In genomic region chr17:83187751-83188565, GRCm38 (mm10) we compare ENCODE assay signal across 9 mouse cellular contexts. TPM values are rescaled to one million over a fixed set of nuclear protein-coding genes. Genes with fewer than 3 reads are reported as not detected.
A peak's percentile ranks its signal among the peaks of the same experiment; 100 is the strongest.
DNase-seq lines count a peak whose midpoint lies in the region; ATAC-seq and TF ChIP-seq lines count a peak whose summit lies in the region.
"Had no signal": no experiment of that assay in that cellular context is flagged by ENCODE, and none has a peak within 500 bp of the region (broad histone marks: within the 10 kb centered on the region; RNA-seq: fewer than 3 reads in every experiment).

No protein-coding gene starts in this region.

- DNase-seq in heart, postnatal 0 days (ENCODE audit: low spot score), result peak; percentile 68
- DNase-seq in midbrain, embryonic 10.5 days (ENCODE audit: low spot score), result no peak
- peak; percentile 72 for DNase-seq in skeletal muscle tissue, adult 2 months (ENCODE audit: low read depth, low spot score)
- no peak for DNase-seq in adrenal gland, postnatal 36 days
- DNase-seq: kidney, postnatal 14 days; liver, postnatal 0 days had no signal

- ATAC-seq in heart, postnatal 0 days (ENCODE audit: insufficient read depth, low read depth), result peak; percentile 75
- ATAC-seq in heart, embryonic 12.5 days (ENCODE audit: insufficient number of reproducible peaks, low FRiP score), result no peak
- ATAC-seq in midbrain, embryonic 15.5 days (replicated peaks), result peak; percentile 54; the same call in 1 of the 2 replicates
- ATAC-seq in forebrain, embryonic 13.5 days, result peak; percentile 97
- ATAC-seq: liver, postnatal 0 days had no signal

- H3K9me3 ChIP-seq in heart, postnatal 0 days (replicated peaks; ENCODE audit: control insufficient read depth, low read length), result no peaks in the 10 kb centered on the region
- H3K9me3 ChIP-seq in heart, embryonic 12.5 days (replicated peaks), result peaks cover 12% of the 10 kb centered on the region; the same call in 1 of the 2 replicates
- H3K9me3 ChIP-seq in midbrain, embryonic 15.5 days, result no peaks in the 10 kb centered on the region
- peaks cover 6% of the 10 kb centered on the region; the same call in 1 of the 2 replicates for H3K9me3 ChIP-seq in midbrain, embryonic 10.5 days (replicated peaks)
- no peaks in the 10 kb centered on the region for H3K9me3 ChIP-seq in forebrain, embryonic 13.5 days (replicated peaks)

- H3K9ac ChIP-seq in heart, postnatal 0 days (replicated peaks; ENCODE audit: low read depth, low read length), result 0 out of 2 replicates have a peak overlapping the region, but pooled peaks have one; percentile 9
- H3K9ac ChIP-seq in heart, embryonic 12.5 days, result no peak overlapping the region
- no peak overlapping the region for H3K9ac ChIP-seq in midbrain, embryonic 15.5 days
- H3K9ac ChIP-seq in forebrain, embryonic 13.5 days, result no peak overlapping the region
- H3K9ac ChIP-seq: liver, postnatal 0 days had no signal

- no peaks in the 10 kb centered on the region for H3K36me3 ChIP-seq in heart, postnatal 0 days (replicated peaks; ENCODE audit: control insufficient read depth, insufficient read depth, low read length)
- H3K36me3 ChIP-seq in heart, embryonic 12.5 days, result no peaks in the 10 kb centered on the region
- H3K36me3 ChIP-seq in midbrain, embryonic 15.5 days (replicated peaks), result no peaks in the 10 kb centered on the region
- no peaks in the 10 kb centered on the region for H3K36me3 ChIP-seq in midbrain, embryonic 10.5 days
- H3K36me3 ChIP-seq in forebrain, embryonic 13.5 days (ENCODE audit: poor library complexity, severe bottlenecking), result no peaks in the 10 kb centered on the region

- WGBS in heart, postnatal 0 days, result 45% methylated on average over 11 of the region's 11 CpGs
- WGBS in heart, embryonic 12.5 days, result 68% methylated on average over 11 of the region's 11 CpGs
- WGBS in midbrain, embryonic 15.5 days, result 40% methylated on average over 11 of the region's 11 CpGs
- 53% methylated on average over 11 of the region's 11 CpGs for WGBS in midbrain, embryonic 10.5 days
- 6% methylated on average over 11 of the region's 11 CpGs for WGBS in forebrain, embryonic 13.5 days

- peak overlapping the region; percentile 2; the same call in 1 of the 2 replicates for H3K4me2 ChIP-seq in heart, postnatal 0 days (ENCODE audit: low read depth, low read length)
- H3K4me2 ChIP-seq in heart, embryonic 12.5 days, result no peak overlapping the region
- H3K4me2 ChIP-seq in midbrain, embryonic 15.5 days, result no peak overlapping the region
- H3K4me2 ChIP-seq in forebrain, embryonic 13.5 days, result peak overlapping the region; percentile 28; the same call in 1 of the 2 replicates

- H3K27ac ChIP-seq in heart, postnatal 0 days (ENCODE audit: low read depth), result peak overlapping the region; percentile 36
- H3K27ac ChIP-seq in heart, embryonic 12.5 days (ENCODE audit: poor library complexity, severe bottlenecking), result no peak overlapping the region
- H3K27ac ChIP-seq in midbrain, embryonic 15.5 days, result no peak overlapping the region
- no peak overlapping the region for H3K27ac ChIP-seq in midbrain, embryonic 10.5 days (replicated peaks)
- peak overlapping the region; percentile 74 for H3K27ac ChIP-seq in forebrain, embryonic 13.5 days

- no peaks in the 10 kb centered on the region for H3K27me3 ChIP-seq in heart, postnatal 0 days (ENCODE audit: control insufficient read depth, insufficient read depth, low read length)
- H3K27me3 ChIP-seq in heart, embryonic 12.5 days (replicated peaks), result no peaks in the 10 kb centered on the region
- H3K27me3 ChIP-seq in midbrain, embryonic 15.5 days (replicated peaks), result no peaks in the 10 kb centered on the region
- peaks cover 46% of the 10 kb centered on the region for H3K27me3 ChIP-seq in midbrain, embryonic 10.5 days (ENCODE audit: low read depth, poor library complexity, severe bottlenecking)
- H3K27me3 ChIP-seq in forebrain, embryonic 13.5 days, result no peaks in the 10 kb centered on the region

- H3K4me1 ChIP-seq in heart, postnatal 0 days (ENCODE audit: control insufficient read depth, insufficient read depth), result 0 out of 2 replicates have a peak, but pooled peaks cover 6% of the 10 kb centered on the region
- H3K4me1 ChIP-seq in heart, embryonic 12.5 days (replicated peaks), result peaks cover 8% of the 10 kb centered on the region
- peaks cover 7% of the 10 kb centered on the region; the same call in 1 of the 2 replicates for H3K4me1 ChIP-seq in midbrain, embryonic 15.5 days
- peaks cover 12% of the 10 kb centered on the region for H3K4me1 ChIP-seq in midbrain, embryonic 10.5 days
- H3K4me1 ChIP-seq in forebrain, embryonic 13.5 days, result peaks cover 32% of the 10 kb centered on the region

- no peak for TF ChIP-seq EP300 in heart, postnatal 0 days (IDR thresholded peaks at IDR 0.05; ENCODE audit: low read depth)

- H3K4me3 ChIP-seq in heart, postnatal 0 days (ENCODE audit: low read depth, low read length), result no peak overlapping the region
- H3K4me3 ChIP-seq in heart, embryonic 12.5 days, result no peak overlapping the region
- H3K4me3 ChIP-seq in midbrain, embryonic 15.5 days, result no peak overlapping the region
- no peak overlapping the region for H3K4me3 ChIP-seq in midbrain, embryonic 10.5 days
- H3K4me3 ChIP-seq in forebrain, embryonic 13.5 days, result no peak overlapping the region

- TF ChIP-seq CTCF in heart, postnatal 0 days (IDR thresholded peaks at IDR 0.05; ENCODE audit: low read depth), result no peak

RNA-seq across cellular contexts. Expression of gene Pkdcc, which starts 27.1 kb away (rescaled TPM):
- total RNA-seq in heart, postnatal 0 days (2014; rRNA removed; ENCODE audit: low replicate concordance), result 73.6 and 100 TPM in 2 replicates
- polyA plus RNA-seq in heart, postnatal 0 days (2015; fragmentation: Nextera tagmentation; extraction: Ambion mirVana), result 5.5 and 7.8 TPM in 2 replicates
- polyA plus RNA-seq in heart, embryonic 12.5 days (2016; fragmentation: Nextera tagmentation; extraction: Ambion mirVana), result 13.5 and 13.9 TPM in 2 replicates
- polyA plus RNA-seq in midbrain, embryonic 15.5 days (2015; fragmentation: Nextera tagmentation; extraction: Ambion mirVana), result 4.3 and 5.5 TPM in 2 replicates
- polyA plus RNA-seq in midbrain, embryonic 10.5 days (2016; fragmentation: Nextera tagmentation; extraction: Ambion mirVana), result 4.9 and 6.0 TPM in 2 replicates
- 6.3 and 7.0 TPM in 2 replicates for polyA plus RNA-seq in forebrain, embryonic 13.5 days (2015; fragmentation: Nextera tagmentation; extraction: Ambion mirVana)
- 100 to 1,000 TPM in 1 of 2 experiments, 10 to 100 TPM in 1; 54.8 to 151 TPM for total RNA-seq in adrenal gland, postnatal 36 days (2021)

Comparison
In these comparisons a context has a peak if more than half of its experiments do, and no peak if none do; other contexts are left out.
1. H3K27ac ChIP-seq: peak in heart, postnatal 0 days (single experiment) and forebrain, embryonic 13.5 days (single experiment); none in heart, embryonic 12.5 days (single experiment), midbrain, embryonic 15.5 days (single experiment) and midbrain, embryonic 10.5 days (single experiment).
2. H3K4me2 ChIP-seq: peak in heart, postnatal 0 days (single experiment) and forebrain, embryonic 13.5 days (single experiment); none in heart, embryonic 12.5 days (single experiment) and midbrain, embryonic 15.5 days (single experiment).
3. DNase-seq: peak in heart, postnatal 0 days (single experiment) and skeletal muscle tissue, adult 2 months (single experiment); none in midbrain, embryonic 10.5 days (single experiment) and adrenal gland, postnatal 36 days (0 of 2).